Mouse (Mus musculus): Measurements from ENCODE around the gene Hypk. TPM values are rescaled to one million over a fixed set of nuclear protein-coding genes. Genes with fewer than 3 reads are reported as not detected.
"Not testable (repeated sequence)": the region's sequence is repeated elsewhere in the genome, so short reads cannot be mapped to it uniquely, and the experiment has no call there.

The Hypk gene
- polyA plus RNA-seq, 1 experiment from 2014 or later = 75.9 TPM

DNA sequence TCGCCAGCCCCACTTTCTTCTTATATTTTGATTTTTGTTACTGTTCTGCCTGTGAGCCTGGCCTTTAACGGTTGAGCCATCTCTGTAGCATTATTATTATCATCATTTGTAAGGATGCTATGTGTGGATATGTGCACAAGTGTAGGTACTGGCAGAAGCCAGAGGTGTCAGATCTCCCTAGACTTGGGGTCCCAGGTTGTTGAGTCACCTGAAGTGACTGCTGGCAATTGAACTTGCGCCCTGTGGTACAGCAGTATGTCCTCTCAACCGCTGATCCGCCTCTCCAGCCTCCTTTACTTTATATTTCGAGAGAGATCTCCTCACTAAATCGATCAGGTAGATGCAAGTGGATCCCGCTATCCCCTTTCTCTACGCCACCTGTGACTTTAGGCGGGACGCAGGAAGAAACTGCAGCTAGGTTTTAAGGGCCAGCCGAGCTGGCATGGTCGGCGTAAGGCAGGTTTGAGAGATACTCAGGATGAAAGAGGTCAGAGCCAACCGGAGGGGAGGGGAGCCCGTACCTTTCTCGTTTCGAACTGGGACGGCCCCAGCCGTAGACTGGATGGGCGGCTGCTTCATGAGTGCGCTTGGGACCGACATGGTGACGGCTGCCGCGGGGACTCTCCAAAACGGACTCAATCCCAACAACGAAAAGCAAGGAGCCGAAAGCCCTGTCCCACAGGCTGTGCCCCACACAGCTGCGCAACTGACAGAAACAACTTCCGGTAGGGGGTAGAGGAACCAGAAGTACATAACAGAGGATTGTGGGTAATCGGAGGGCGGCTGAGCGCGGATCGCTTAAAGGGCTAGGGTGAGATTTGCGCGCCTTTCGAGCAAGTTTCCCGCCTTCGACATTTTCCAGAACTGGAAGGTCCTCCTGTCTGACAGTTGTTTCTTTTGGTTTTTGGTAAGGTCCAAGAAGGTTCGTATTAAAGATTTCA lies 53.1 kb downstream of the Hypk start, which contains the start of the genes Mfap1a and Wdr76:
Mfap1a (minus strand) TSS at position 724 of the 941 bp plus-strand sequence.
Wdr76 (plus strand) TSS at position 782 of the 941 bp plus-strand sequence.
- H3K36me3 ChIP-seq (ENCODE audit: control insufficient read depth, insufficient read depth, low read length); H3K9me3 ChIP-seq (ENCODE audit: control insufficient read depth, low read length); H3K27me3 ChIP-seq (ENCODE audit: control insufficient read depth, insufficient read depth, low read length); H3K4me1 ChIP-seq (replicated peaks; ENCODE audit: control insufficient read depth, insufficient read depth): not testable (repeated sequence)
- TF ChIP-seq CTCF (IDR thresholded peaks at IDR 0.05; ENCODE audit: low read depth) = peak; percentile 46; the same call in 1 of the 2 replicates
- Histone ChIP-seq H3K4me3 (ENCODE audit: low read depth, low read length) (peak within 1 kb of the TSS; percentile 48), H3K9ac (ENCODE audit: low read length) (peak within 1 kb of the TSS; percentile 63), H3K4me2 (replicated peaks; ENCODE audit: low read depth) (peak within 1 kb of the TSS; percentile 59), H3K27ac (replicated peaks) (peak within 1 kb of the TSS; percentile 72; the same call in 1 of the 2 replicates)
- DNase-seq (ENCODE audit: low spot score) (peak; percentile 87), ATAC-seq (ENCODE audit: low FRiP score, low TSS enrichment) (peak; percentile 91)
- WGBS = under 1% methylated on average over 38 of the region's 42 CpGs

GRCm38 (mm10) chr2:121507173-121507950 lies 54.3 kb downstream of the Hypk start:
- H3K9ac ChIP-seq (ENCODE audit: low read length) = 0 out of 2 replicates have a peak overlapping the region, but pooled peaks have one; percentile 0
- H3K4me3 ChIP-seq (ENCODE audit: low read depth, low read length) = peak overlapping the region; percentile 48
- peak overlapping the region; percentile 56 for H3K4me2 ChIP-seq (replicated peaks; ENCODE audit: low read depth)
- H3K27me3 ChIP-seq (ENCODE audit: control insufficient read depth, insufficient read depth, low read length) = no peaks in the 10 kb centered on the region
- no peaks in the 10 kb centered on the region for H3K9me3 ChIP-seq (ENCODE audit: control insufficient read depth, low read length)
- WGBS = 2% methylated on average over 12 of the region's 12 CpGs
- H3K36me3 ChIP-seq (ENCODE audit: control insufficient read depth, insufficient read depth, low read length) = no peaks in the 10 kb centered on the region; the same call in 1 of the 2 replicates
- no peaks in the 10 kb centered on the region for H3K4me1 ChIP-seq (replicated peaks; ENCODE audit: control insufficient read depth, insufficient read depth)
- ATAC-seq (ENCODE audit: low FRiP score, low TSS enrichment) (no peak), DNase-seq (ENCODE audit: low spot score) (no peak)
- no peak for TF ChIP-seq EP300 (optimal IDR thresholded peaks at IDR 0.05)
- no peak for TF ChIP-seq CTCF (IDR thresholded peaks at IDR 0.05; ENCODE audit: low read depth)
- H3K27ac ChIP-seq (replicated peaks) = no peak overlapping the region

GRCm38 (mm10) chr2:121507951-121508330 lies 54.9 kb downstream of the Hypk start:
- Histone ChIP-seq H3K4me2 (replicated peaks; ENCODE audit: low read depth) (peak overlapping the region; percentile 56; the same call in 1 of the 2 replicates), H3K4me1 (replicated peaks; ENCODE audit: control insufficient read depth, insufficient read depth) (no peaks in the 10 kb centered on the region), H3K9ac (ENCODE audit: low read length) (no peak overlapping the region), H3K27me3 (ENCODE audit: control insufficient read depth, insufficient read depth, low read length) (no peaks in the 10 kb centered on the region), H3K4me3 (ENCODE audit: low read depth, low read length) (no peak overlapping the region), H3K36me3 (ENCODE audit: control insufficient read depth, insufficient read depth, low read length) (no peaks in the 10 kb centered on the region; the same call in 1 of the 2 replicates), H3K9me3 (ENCODE audit: control insufficient read depth, low read length) (no peaks in the 10 kb centered on the region), H3K27ac (replicated peaks) (no peak overlapping the region)
- DNase-seq (ENCODE audit: low spot score) (no peak), ATAC-seq (ENCODE audit: low FRiP score, low TSS enrichment) (no peak)
- TF ChIP-seq CTCF (IDR thresholded peaks at IDR 0.05; ENCODE audit: low read depth) (no peak), EP300 (optimal IDR thresholded peaks at IDR 0.05) (no peak)
- 51% methylated on average over 2 of the region's 2 CpGs for WGBS

Small RNA genes lying within 50 kb of the gene (microRNA-seq; reads per million reads assigned to microRNA genes)
- gene Gm22953 = not detected

Other genes with a start within 250 kb of the Hypk start
- gene Trp53bp1, start 181.9 kb upstream of the Hypk start, polyA plus RNA-seq (2015; fragmentation: Nextera tagmentation; extraction: Ambion mirVana) = 9.6 and 10.6 TPM in 2 replicates
- 1.3 and 2.1 TPM in 2 replicates for gene Map1a, start 163.7 kb upstream of the Hypk start, polyA plus RNA-seq (2015; fragmentation: Nextera tagmentation; extraction: Ambion mirVana)
- gene Ppip5k1, start 97.9 kb upstream of the Hypk start, polyA plus RNA-seq (2015; fragmentation: Nextera tagmentation; extraction: Ambion mirVana) = 13.9 and 14.1 TPM in 2 replicates
- 625 and 652 TPM in 2 replicates for gene Ckmt1, start 95.6 kb upstream of the Hypk start, polyA plus RNA-seq (2015; fragmentation: Nextera tagmentation; extraction: Ambion mirVana)
- gene Strc, start 66.1 kb upstream of the Hypk start, polyA plus RNA-seq (2015; fragmentation: Nextera tagmentation; extraction: Ambion mirVana) = 0.01 and 0.04 TPM in 2 replicates
- gene Pdia3, start 39.5 kb upstream of the Hypk start, polyA plus RNA-seq (2015; fragmentation: Nextera tagmentation; extraction: Ambion mirVana) = 613 and 617 TPM in 2 replicates
- gene Catsper2, start 39.5 kb upstream of the Hypk start, polyA plus RNA-seq (2015; fragmentation: Nextera tagmentation; extraction: Ambion mirVana) = 1.0 and 1.3 TPM in 2 replicates
- gene Ell3, start 9.0 kb upstream of the Hypk start, polyA plus RNA-seq (2015; fragmentation: Nextera tagmentation; extraction: Ambion mirVana) = 4.9 and 5.4 TPM in 2 replicates
- 416 and 486 TPM in 2 replicates for gene Serf2, start 4.1 kb upstream of the Hypk start, polyA plus RNA-seq (2015; fragmentation: Nextera tagmentation; extraction: Ambion mirVana)
- 0.11 and 0.16 TPM in 2 replicates for gene Serinc4, start 3.5 kb downstream of the Hypk start, polyA plus RNA-seq (2015; fragmentation: Nextera tagmentation; extraction: Ambion mirVana)
- 25.2 and 27.6 TPM in 2 replicates for gene Mfap1b, start 20.8 kb downstream of the Hypk start, polyA plus RNA-seq (2015; fragmentation: Nextera tagmentation; extraction: Ambion mirVana)
- gene Mfap1a, start 53.4 kb downstream of the Hypk start, polyA plus RNA-seq (2015; fragmentation: Nextera tagmentation; extraction: Ambion mirVana) = 11.5 and 12.2 TPM in 2 replicates
- gene Wdr76, start 53.4 kb downstream of the Hypk start, polyA plus RNA-seq (2015; fragmentation: Nextera tagmentation; extraction: Ambion mirVana) = 2.4 and 3.4 TPM in 2 replicates